Mouse (Mus musculus) WW6 (cell line): Measurements from ENCODE around the gene Mlec.
A peak's percentile ranks its signal among the peaks of the same experiment; 100 is the strongest.
"Not testable (repeated sequence)": the region's sequence is repeated elsewhere in the genome, so short reads cannot be mapped to it uniquely, and the experiment has no call there.

ENCODE experiments used
- DNase-seq: peaks from one replicate; pipeline ENCODE4 v3.0.0-alpha.2; 2013; ENCODE audit warnings: low read depth, low spot score

The Mlec gene

DNA sequence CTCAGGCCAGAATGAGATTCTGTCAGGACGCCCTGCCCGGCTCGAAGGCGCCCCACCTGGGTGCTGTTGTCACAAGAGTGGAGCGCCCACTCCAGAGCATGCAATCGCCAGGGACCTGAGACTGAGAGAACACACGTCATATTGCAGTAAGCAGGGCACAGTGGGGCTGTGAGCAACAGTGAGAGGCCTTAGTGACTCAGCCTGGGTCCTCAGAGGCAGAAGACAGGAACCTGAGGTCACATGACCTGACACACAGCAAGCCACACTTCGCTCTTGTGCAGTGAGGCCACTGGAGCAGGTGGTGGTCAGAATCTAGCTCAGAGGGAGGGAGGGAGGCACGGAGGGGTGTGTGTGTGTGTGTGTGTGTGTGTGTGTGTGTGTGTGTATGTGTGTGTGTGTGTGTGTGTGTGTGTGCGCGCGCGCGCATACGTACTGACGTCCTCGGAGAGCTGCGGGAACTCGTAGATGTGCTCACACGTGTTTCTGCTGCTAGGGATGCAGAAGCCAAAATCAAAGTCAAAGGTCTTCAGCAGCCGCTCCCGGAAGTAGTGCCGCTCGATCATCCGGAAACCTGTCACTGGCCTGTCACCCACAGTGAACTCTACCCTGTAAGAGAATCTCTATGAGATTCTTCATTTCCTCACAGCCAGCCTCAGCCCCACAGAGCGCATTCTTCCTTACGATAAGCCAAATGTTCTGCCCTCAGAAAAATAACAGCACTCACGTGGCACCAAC lies 31.2 kb downstream of the Mlec start:
- DNase-seq: no peak

DNA sequence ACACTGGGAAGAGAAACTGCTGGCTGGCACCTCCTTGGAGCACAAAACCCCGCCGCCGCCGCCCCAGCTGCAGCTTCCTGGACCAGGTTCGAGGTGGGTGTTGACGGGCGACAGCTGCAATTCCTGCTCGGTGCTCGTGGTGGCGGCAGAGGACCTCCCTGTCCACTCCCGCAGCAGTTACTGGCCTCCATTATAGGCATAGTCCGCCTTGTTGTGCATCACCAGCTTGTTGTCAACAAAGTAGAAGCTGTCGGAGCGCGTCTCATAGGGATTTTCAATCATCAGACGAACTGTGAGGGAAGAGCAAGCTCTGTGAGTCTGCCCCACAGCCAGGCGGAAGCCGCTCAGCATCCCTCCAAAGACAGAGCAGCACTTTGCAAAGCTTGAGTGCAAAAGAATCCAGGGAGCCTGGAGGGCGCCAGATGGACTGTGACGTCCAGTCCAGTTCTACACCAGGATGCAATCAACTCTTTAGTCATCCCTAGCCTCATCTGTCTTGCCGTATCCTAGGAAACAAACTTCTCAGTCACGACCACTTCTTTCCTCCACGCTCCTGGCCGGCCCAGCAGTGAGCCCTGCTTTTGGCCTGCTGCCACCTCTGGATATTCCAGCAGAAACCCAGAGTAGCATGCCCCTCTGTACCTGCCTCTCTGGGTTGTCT lies 32.6 kb downstream of the Mlec start:
- DNase-seq: no peak

DNA sequence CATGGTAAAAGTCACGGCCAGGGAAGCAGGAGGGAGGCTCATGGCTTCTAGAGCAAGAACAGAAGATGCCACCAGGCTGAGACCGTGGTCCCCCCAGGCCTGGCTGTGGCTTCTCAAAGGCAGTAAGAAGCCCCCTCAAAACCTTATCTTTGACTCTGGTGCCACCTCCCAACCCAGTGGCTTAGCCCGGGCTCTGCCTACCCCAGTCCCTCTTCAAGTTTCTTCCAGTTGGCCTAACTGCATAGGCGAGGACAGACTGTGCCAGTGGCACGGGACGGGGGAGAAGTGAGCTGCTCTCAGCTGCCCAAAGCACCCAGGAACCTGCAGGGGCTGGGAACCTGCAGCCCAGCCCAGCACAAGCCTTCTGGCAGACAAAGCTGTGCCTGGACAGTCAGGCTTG lies 33.3 kb downstream of the Mlec start:
- no peak for DNase-seq

- DNase-seq: no peak
These were observed 37.0 kb downstream of the Mlec start for GRCm38 (mm10) chr5:115120978-115121377.

DNA sequence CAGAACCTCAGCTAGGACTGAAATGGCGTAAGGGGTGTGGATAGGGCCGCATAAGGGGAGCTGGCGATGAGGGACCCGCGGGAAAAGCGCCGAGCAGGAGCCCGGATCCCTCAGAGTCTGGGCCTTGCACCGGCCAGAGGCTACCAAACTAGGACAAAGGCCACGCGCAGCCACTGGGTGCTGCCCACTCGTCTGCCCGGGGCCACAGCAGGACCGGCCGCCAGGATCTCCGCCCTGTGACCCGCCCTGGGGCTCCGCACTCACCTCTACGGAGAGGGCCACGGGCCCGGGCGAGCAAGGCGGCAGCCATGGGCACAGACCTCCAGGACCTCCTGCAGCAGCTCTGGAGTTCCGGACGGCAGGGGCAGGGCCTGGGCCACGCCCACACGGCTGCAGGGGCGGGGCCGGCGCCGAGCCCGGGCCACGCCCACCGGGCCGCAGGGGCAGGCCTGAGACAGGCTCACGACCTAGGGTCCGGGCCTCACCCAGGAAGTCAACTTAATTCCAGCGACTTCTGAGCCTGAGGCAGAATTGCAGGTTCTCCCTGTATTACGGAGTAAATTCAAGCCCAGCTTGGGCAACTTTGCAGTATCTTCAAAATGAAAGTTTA lies 38.9 kb downstream of the Mlec start, which contains the start of gene Acads:
Acads (minus strand) TSS at position 386 of the 610 bp plus-strand sequence.
- peak; percentile 57 for DNase-seq

DNA sequence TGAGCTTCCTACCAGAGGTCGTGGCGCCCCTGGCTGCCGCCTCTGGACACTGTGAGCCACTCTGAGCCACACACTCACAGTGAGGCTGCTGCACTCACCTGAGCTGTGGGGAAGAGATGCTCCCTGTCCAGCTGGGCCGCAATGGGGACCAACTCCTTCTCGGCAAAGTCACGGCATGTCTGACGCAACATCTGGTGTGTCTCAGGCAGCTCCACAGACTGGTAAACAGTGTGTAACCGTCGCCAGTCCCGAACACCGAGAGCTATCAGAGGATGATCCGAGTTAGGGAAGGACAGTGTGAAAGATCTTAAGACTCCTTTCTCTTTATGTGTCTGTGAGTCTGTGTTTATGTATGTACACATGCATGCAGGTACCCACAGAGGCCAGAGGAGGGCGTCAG lies 40.5 kb downstream of the Mlec start:
- no peak for DNase-seq

- DNase-seq: no peak
These were observed 41.6 kb downstream of the Mlec start for GRCm38 (mm10) chr5:115116426-115116825.

DNA sequence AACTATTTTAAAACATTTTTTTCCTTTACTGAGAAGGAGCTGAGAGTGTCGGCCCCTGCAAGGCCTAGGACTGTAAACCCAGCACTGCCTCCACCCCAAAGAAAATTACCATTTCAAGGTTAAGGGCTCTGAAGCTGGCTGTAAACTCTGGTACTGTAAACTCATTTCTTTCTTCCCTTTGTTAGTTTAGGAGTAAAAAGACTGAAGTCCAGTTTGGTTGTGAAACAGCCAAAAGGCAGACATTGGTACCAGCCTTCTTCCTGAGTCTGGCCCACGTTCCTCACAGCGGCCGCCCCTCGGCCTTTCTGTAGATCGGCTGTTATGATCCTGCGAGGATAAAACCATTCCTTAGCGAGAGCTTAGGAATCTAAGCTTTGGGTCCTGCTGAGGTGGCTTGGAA lies 43.5 kb downstream of the Mlec start:
- DNase-seq: no peak

GRCm38 (mm10) chr5:115113244-115113643 lies 44.7 kb downstream of the Mlec start:
- no peak for DNase-seq

DNA sequence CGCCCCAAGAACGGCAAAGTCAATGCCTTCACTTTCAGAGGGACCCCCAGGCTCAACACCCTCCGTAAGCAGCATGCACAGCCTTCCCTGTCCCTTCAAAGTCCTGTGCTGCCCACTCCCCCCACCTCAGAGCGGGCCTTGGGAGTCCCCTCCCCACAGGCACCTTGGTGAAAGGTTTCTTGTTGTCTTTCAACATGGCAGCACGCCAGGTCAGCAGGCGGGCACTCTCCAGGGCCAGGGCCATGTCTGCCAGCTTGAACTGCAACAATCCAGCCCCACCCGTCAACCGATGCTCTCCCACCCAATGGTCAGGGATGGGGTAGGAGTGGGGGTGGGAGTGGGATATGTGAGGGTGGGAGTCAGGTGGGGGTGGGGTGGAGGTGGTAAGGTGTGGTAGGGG lies 46.8 kb downstream of the Mlec start:
- no peak for DNase-seq

GRCm38 (mm10) chr5:115103253-115103652 lies 54.7 kb downstream of the Mlec start:
- not testable (repeated sequence) for DNase-seq

DNA sequence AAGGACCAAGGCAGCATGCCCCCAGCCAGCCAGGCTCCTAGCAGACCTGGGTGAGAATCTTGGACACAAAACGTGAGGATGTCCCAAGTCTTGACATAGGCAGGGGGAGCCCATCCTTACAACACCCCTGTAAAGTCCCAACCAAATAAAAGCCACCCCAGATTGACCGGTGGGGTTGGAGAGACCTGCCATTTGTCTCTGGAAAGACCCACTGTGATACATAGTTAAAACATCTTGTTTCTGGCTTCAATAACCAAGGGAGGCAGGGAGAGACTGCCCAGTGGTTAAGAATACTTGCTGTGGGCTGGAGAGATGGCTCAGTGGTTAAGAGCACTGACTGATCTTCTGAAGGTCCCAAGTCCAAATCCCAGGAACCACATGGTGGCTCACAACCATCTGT lies 55.7 kb downstream of the Mlec start:
- DNase-seq: no peak

GRCm38 (mm10) chr5:115100473-115100872 lies 57.5 kb downstream of the Mlec start:
- DNase-seq: no peak

- no peak for DNase-seq
These were observed 58.0 kb downstream of the Mlec start for GRCm38 (mm10) chr5:115099991-115100390.

DNA sequence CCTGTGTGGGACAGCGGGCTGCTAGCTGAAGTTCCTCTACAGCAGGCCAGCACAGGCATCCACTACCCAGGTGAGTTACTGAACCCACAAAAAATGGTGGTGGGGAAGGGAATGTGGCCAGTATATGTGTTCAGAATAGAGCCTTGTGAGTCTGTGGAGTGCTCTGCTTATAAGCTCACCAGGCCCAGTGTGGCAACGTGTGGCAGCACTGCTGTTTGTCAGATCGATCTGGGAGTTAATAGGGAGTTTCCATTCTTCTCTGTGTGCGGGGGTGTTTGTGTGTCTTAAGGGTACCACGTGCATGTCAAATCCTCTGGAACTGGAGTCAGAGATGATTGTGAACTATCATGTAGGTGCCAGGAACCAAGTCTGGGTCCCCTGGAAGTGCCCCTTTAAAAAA lies 58.4 kb downstream of the Mlec start:
- no peak for DNase-seq

DNA sequence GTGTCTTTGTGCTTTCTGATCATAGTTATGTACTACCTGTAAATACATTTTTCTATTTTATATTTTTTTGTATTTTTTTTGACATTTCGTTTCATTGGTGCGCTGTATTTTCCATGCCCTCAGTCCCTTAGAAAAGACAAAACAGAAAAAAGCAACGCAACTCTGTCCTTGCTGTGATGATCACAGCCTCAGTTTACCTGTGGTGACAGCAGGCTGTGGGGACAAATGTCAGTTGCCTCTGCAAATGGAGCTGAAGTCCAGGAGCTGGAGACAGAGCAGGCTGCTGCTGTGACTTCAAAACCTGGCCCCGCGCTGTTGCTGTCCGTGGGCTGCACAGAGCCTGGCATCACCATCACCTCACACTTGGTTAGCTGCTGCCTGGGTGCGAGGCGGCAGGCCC lies 59.8 kb downstream of the Mlec start, which contains the start of gene Gm10401:
Gm10401 (minus strand) TSS at position 101 of the 400 bp plus-strand sequence.
- DNase-seq: no peak
